Mouse (Mus musculus) skeletal muscle tissue, postnatal 0 days (tissue): ENCODE results near the gene Pttg1ip. TPM values are rescaled to one million over a fixed set of nuclear protein-coding genes. Genes with fewer than 3 reads are reported as not detected.

Source experiments
- microRNA counts: library from miRNA; unstranded; fragments of <30 nt; microRNA quantifications from one replicate; lab custom pipeline; 2015
- microRNA-seq, 2 experiments: library from miRNA; unstranded; fragments of <30 nt; microRNA quantifications; one replicate each; pipeline ENCODE4; 2016
- polyA plus RNA-seq: library from polyadenylated mRNA; unstranded; fragments of >200 nt; fragmentation: Nextera tagmentation; extraction: Ambion mirVana; gene quantifications from 2 replicates; pipeline ENCODE4 v1.2.1, GENCODE M21; 2015

Gene Pttg1ip
- 79.3 and 92.3 TPM in 2 replicates for polyA plus RNA-seq

GRCm38 (mm10) chr10:77581408-77582284 is at the start of gene Pttg1ip:
Pttg1ip (plus strand) TSS chr10:77581720.

GRCm38 (mm10) chr10:77605908-77606826 is 24.6 kb downstream of the Pttg1ip start, which contains the start of the genes Sumo3 and Gm49325:
Sumo3 (plus strand) TSS chr10:77606097.
Gm49325 (plus strand) TSS chr10:77606197.

GRCm38 (mm10) chr10:77622055-77622988 is 40.8 kb downstream of the Pttg1ip start, which contains the start of gene Ube2g2:
Ube2g2 (plus strand) TSS chr10:77622275.

MicroRNAs within 50 kb of the gene (microRNA counts, 519-probe panel; counts per million panel counts)
- microRNA mmu-miR-1930 (lab: Ali Mortazavi, UCI) = 296 counts per million, percentile 58 among the panel's probes with 10 or more counts

Small RNA genes lying within 50 kb of the gene (microRNA-seq; reads per million reads assigned to microRNA genes)
- gene Mir1930 = 6.8 to 11.4 reads per million in 2 experiments

Other genes with a start within 250 kb of the Pttg1ip start
- 2.7 and 2.8 TPM in 2 replicates for gene Adarb1, start 163.4 kb upstream of the Pttg1ip start, polyA plus RNA-seq
- 13.1 and 15.7 TPM in 2 replicates for gene Fam207a, start 65.9 kb upstream of the Pttg1ip start, polyA plus RNA-seq
- 1.6 and 1.8 TPM in 2 replicates for gene Itgb2, start 51.5 kb upstream of the Pttg1ip start, polyA plus RNA-seq
- 133 and 146 TPM in 2 replicates for gene Sumo3, start 24.4 kb downstream of the Pttg1ip start, polyA plus RNA-seq
- gene Gm49325, start 24.5 kb downstream of the Pttg1ip start, polyA plus RNA-seq = 5.2 and 11.3 TPM in 2 replicates
- 112 and 114 TPM in 2 replicates for gene Ube2g2, start 40.6 kb downstream of the Pttg1ip start, polyA plus RNA-seq
- 0.07 TPM in 1 of 2 replicates, not detected in the other for gene Tspear, start 104.8 kb downstream of the Pttg1ip start, polyA plus RNA-seq
- not detected in 2 replicates for gene Gm19402, start 109.0 kb downstream of the Pttg1ip start, polyA plus RNA-seq
- not detected in 2 replicates for gene Gm9508, start 115.5 kb downstream of the Pttg1ip start, polyA plus RNA-seq
- gene Gm10272, start 124.9 kb downstream of the Pttg1ip start, polyA plus RNA-seq = not detected in 2 replicates
- not detected in 2 replicates for gene Gm10024, start 129.7 kb downstream of the Pttg1ip start, polyA plus RNA-seq
- gene Gm10142, start 134.1 kb downstream of the Pttg1ip start, polyA plus RNA-seq = not detected in 2 replicates
- not detected in 2 replicates for gene Krtap12-1, start 138.9 kb downstream of the Pttg1ip start, polyA plus RNA-seq
- not detected in 2 replicates for gene Gm10100, start 144.8 kb downstream of the Pttg1ip start, polyA plus RNA-seq
- not detected in 2 replicates for gene Gm18596, start 160.9 kb downstream of the Pttg1ip start, polyA plus RNA-seq
- gene Gm9736, start 169.6 kb downstream of the Pttg1ip start, polyA plus RNA-seq = not detected in 2 replicates
- gene Gm3233, start 178.0 kb downstream of the Pttg1ip start, polyA plus RNA-seq = not detected in 2 replicates
- not detected in 2 replicates for gene Gm3238, start 189.6 kb downstream of the Pttg1ip start, polyA plus RNA-seq
- gene Gm7138, start 195.2 kb downstream of the Pttg1ip start, polyA plus RNA-seq = not detected in 2 replicates
- gene Gm3250, start 200.8 kb downstream of the Pttg1ip start, polyA plus RNA-seq = not detected in 2 replicates
- not detected in 2 replicates for gene Gm7137, start 206.5 kb downstream of the Pttg1ip start, polyA plus RNA-seq
- gene Gm9639, start 213.4 kb downstream of the Pttg1ip start, polyA plus RNA-seq = not detected in 2 replicates
- not detected in 2 replicates for gene Gm19668, start 217.4 kb downstream of the Pttg1ip start, polyA plus RNA-seq
- gene Gm9507, start 230.1 kb downstream of the Pttg1ip start, polyA plus RNA-seq = not detected in 2 replicates
- not detected in 2 replicates for gene Gm2696, start 233.0 kb downstream of the Pttg1ip start, polyA plus RNA-seq
- not detected in 2 replicates for gene Krtap10-4, start 245.4 kb downstream of the Pttg1ip start, polyA plus RNA-seq